Mouse (Mus musculus): ENCODE results near the gene Rassf7. TPM values are rescaled to one million over a fixed set of nuclear protein-coding genes. Genes with fewer than 3 reads are reported as not detected.
A peak's percentile ranks its signal among the peaks of the same experiment; 100 is the strongest.

Gene Rassf7
- polyA plus RNA-seq, 1 experiment from 2014 or later, result 45.7 TPM

MicroRNA genes within 50 kb of the gene (microRNA counts, 519-probe panel; counts per million panel counts)
- 4,302 counts per million, percentile 79 among the panel's probes with 10 or more counts for microRNA mmu-miR-210

Small RNA genes lying within 50 kb of the gene (microRNA-seq; reads per million reads assigned to microRNA genes)
- gene Mir210, result 365 reads per million, percentile 66 among the genes with 10 or more reads in this experiment

Other genes with a start within 250 kb of the Rassf7 start
- 8.3 and 12.5 TPM in 2 replicates for gene Ifitm1, start 248.6 kb upstream of the Rassf7 start, polyA plus RNA-seq (2014; fragmentation: Nextera tagmentation; extraction: Ambion mirVana)
- 20.1 and 21.0 TPM in 2 replicates for gene Ifitm3, start 205.1 kb upstream of the Rassf7 start, polyA plus RNA-seq (2014; fragmentation: Nextera tagmentation; extraction: Ambion mirVana)
- not detected in 2 replicates for gene Ifitm6, start 197.9 kb upstream of the Rassf7 start, polyA plus RNA-seq (2014; fragmentation: Nextera tagmentation; extraction: Ambion mirVana)
- not detected in 2 replicates for gene Gm17387, start 186.7 kb upstream of the Rassf7 start, polyA plus RNA-seq (2014; fragmentation: Nextera tagmentation; extraction: Ambion mirVana)
- 14.5 and 17.1 TPM in 2 replicates for gene B4galnt4, start 154.8 kb upstream of the Rassf7 start, polyA plus RNA-seq (2014; fragmentation: Nextera tagmentation; extraction: Ambion mirVana)
- gene Pkp3, start 137.6 kb upstream of the Rassf7 start, polyA plus RNA-seq (2014; fragmentation: Nextera tagmentation; extraction: Ambion mirVana), result 2.3 and 2.7 TPM in 2 replicates
- gene Sigirr, start 115.3 kb upstream of the Rassf7 start, polyA plus RNA-seq (2014; fragmentation: Nextera tagmentation; extraction: Ambion mirVana), result 2.4 and 3.1 TPM in 2 replicates
- gene Ano9, start 98.1 kb upstream of the Rassf7 start, polyA plus RNA-seq (2014; fragmentation: Nextera tagmentation; extraction: Ambion mirVana), result 0.09 TPM in 1 of 2 replicates, not detected in the other
- 69.0 and 69.5 TPM in 2 replicates for gene Ptdss2, start 93.5 kb upstream of the Rassf7 start, polyA plus RNA-seq (2014; fragmentation: Nextera tagmentation; extraction: Ambion mirVana)
- gene Rnh1, start 43.0 kb upstream of the Rassf7 start, polyA plus RNA-seq (2014; fragmentation: Nextera tagmentation; extraction: Ambion mirVana), result 69.5 and 69.7 TPM in 2 replicates
- 111 and 122 TPM in 2 replicates for gene Hras, start 21.9 kb upstream of the Rassf7 start, polyA plus RNA-seq (2014; fragmentation: Nextera tagmentation; extraction: Ambion mirVana)
- gene Lrrc56, start 21.7 kb upstream of the Rassf7 start, polyA plus RNA-seq (2014; fragmentation: Nextera tagmentation; extraction: Ambion mirVana), result 9.1 and 9.5 TPM in 2 replicates
- gene Lmntd2, start 1.8 kb upstream of the Rassf7 start, polyA plus RNA-seq (2014; fragmentation: Nextera tagmentation; extraction: Ambion mirVana), result 1.9 and 2.0 TPM in 2 replicates
- 90.3 and 93.3 TPM in 2 replicates for gene Phrf1, start 12.9 kb downstream of the Rassf7 start, polyA plus RNA-seq (2014; fragmentation: Nextera tagmentation; extraction: Ambion mirVana)
- gene Irf7, start 50.6 kb downstream of the Rassf7 start, polyA plus RNA-seq (2014; fragmentation: Nextera tagmentation; extraction: Ambion mirVana), result 0.56 and 0.78 TPM in 2 replicates
- not detected in 2 replicates for gene Cdhr5, start 60.9 kb downstream of the Rassf7 start, polyA plus RNA-seq (2014; fragmentation: Nextera tagmentation; extraction: Ambion mirVana)
- 13.2 and 13.7 TPM in 2 replicates for gene Sct, start 63.3 kb downstream of the Rassf7 start, polyA plus RNA-seq (2014; fragmentation: Nextera tagmentation; extraction: Ambion mirVana)
- 0.43 and 0.61 TPM in 2 replicates for gene Drd4, start 76.1 kb downstream of the Rassf7 start, polyA plus RNA-seq (2014; fragmentation: Nextera tagmentation; extraction: Ambion mirVana)
- 72.3 and 90.1 TPM in 2 replicates for gene Deaf1, start 111.8 kb downstream of the Rassf7 start, polyA plus RNA-seq (2014; fragmentation: Nextera tagmentation; extraction: Ambion mirVana)
- gene Tmem80, start 111.9 kb downstream of the Rassf7 start, polyA plus RNA-seq (2014; fragmentation: Nextera tagmentation; extraction: Ambion mirVana), result 29.3 and 32.6 TPM in 2 replicates
- 2.2 TPM in 2 replicates for gene Eps8l2, start 123.0 kb downstream of the Rassf7 start, polyA plus RNA-seq (2014; fragmentation: Nextera tagmentation; extraction: Ambion mirVana)
- 359 and 371 TPM in 2 replicates for gene Taldo1, start 176.3 kb downstream of the Rassf7 start, polyA plus RNA-seq (2014; fragmentation: Nextera tagmentation; extraction: Ambion mirVana)
- gene Gatd1, start 198.3 kb downstream of the Rassf7 start, polyA plus RNA-seq (2014; fragmentation: Nextera tagmentation; extraction: Ambion mirVana), result 44.1 and 46.0 TPM in 2 replicates
- gene Cend1, start 213.6 kb downstream of the Rassf7 start, polyA plus RNA-seq (2014; fragmentation: Nextera tagmentation; extraction: Ambion mirVana), result 8.8 and 13.9 TPM in 2 replicates
- 45.2 and 45.8 TPM in 2 replicates for gene Slc25a22, start 222.0 kb downstream of the Rassf7 start, polyA plus RNA-seq (2014; fragmentation: Nextera tagmentation; extraction: Ambion mirVana)
- 9.5 and 10.3 TPM in 2 replicates for gene Pidd1, start 228.2 kb downstream of the Rassf7 start, polyA plus RNA-seq (2014; fragmentation: Nextera tagmentation; extraction: Ambion mirVana)
- 898 and 979 TPM in 2 replicates for gene Rplp2, start 231.5 kb downstream of the Rassf7 start, polyA plus RNA-seq (2014; fragmentation: Nextera tagmentation; extraction: Ambion mirVana)
- 14.8 and 17.6 TPM in 2 replicates for gene Pnpla2, start 239.3 kb downstream of the Rassf7 start, polyA plus RNA-seq (2014; fragmentation: Nextera tagmentation; extraction: Ambion mirVana)
- gene Cracr2b, start 245.2 kb downstream of the Rassf7 start, polyA plus RNA-seq (2014; fragmentation: Nextera tagmentation; extraction: Ambion mirVana), result 2.8 and 6.4 TPM in 2 replicates